Mouse (Mus musculus): ENCODE results near the gene Lpgat1. TPM values are rescaled to one million over a fixed set of nuclear protein-coding genes. Genes with fewer than 3 reads are reported as not detected.

Gene Lpgat1
- polyA plus RNA-seq, 1 experiment from 2014 or later = 34.9 TPM

GRCm38 (mm10) chr1:191814240-191814639 is 96.6 kb downstream of the Lpgat1 start:
- no peak overlapping the region for H3K4me3 ChIP-seq (ENCODE audit: low read depth, low read length)
- no peaks in the 10 kb centered on the region for H3K4me1 ChIP-seq (ENCODE audit: control insufficient read depth, insufficient read depth, low read length)
- no peaks in the 10 kb centered on the region for H3K27me3 ChIP-seq (ENCODE audit: control insufficient read depth, insufficient read depth, low read length)
- ATAC-seq (replicated peaks; ENCODE audit: insufficient number of reproducible peaks, low FRiP score, low TSS enrichment, low read depth) (no peak), DNase-seq (ENCODE audit: low spot score) (no peak)
- H3K9ac ChIP-seq (replicated peaks; ENCODE audit: low read length) = no peak overlapping the region
- no peaks in the 10 kb centered on the region for H3K36me3 ChIP-seq (replicated peaks; ENCODE audit: control insufficient read depth, insufficient read depth, low read depth, low read length)
- H3K4me2 ChIP-seq (ENCODE audit: low read depth, low read length) = no peak overlapping the region
- no peaks in the 10 kb centered on the region for H3K9me3 ChIP-seq (replicated peaks; ENCODE audit: control insufficient read depth, low read length)
- H3K27ac ChIP-seq (replicated peaks; ENCODE audit: low read depth, low read length) = no peak overlapping the region
- WGBS = 78% methylated on average over 4 of the region's 4 CpGs

- H3K9ac ChIP-seq (replicated peaks; ENCODE audit: low read length) = no peak overlapping the region
- H3K4me2 ChIP-seq (ENCODE audit: low read depth, low read length) = no peak overlapping the region
- H3K4me3 ChIP-seq (ENCODE audit: low read depth, low read length) = no peak overlapping the region
- no peaks in the 10 kb centered on the region for H3K9me3 ChIP-seq (replicated peaks; ENCODE audit: control insufficient read depth, low read length)
- WGBS = 18% methylated on average over 5 of the region's 5 CpGs
- no peaks in the 10 kb centered on the region for H3K27me3 ChIP-seq (ENCODE audit: control insufficient read depth, insufficient read depth, low read length)
- DNase-seq (ENCODE audit: low spot score) (no peak), ATAC-seq (replicated peaks; ENCODE audit: insufficient number of reproducible peaks, low FRiP score, low TSS enrichment, low read depth) (no peak)
- H3K4me1 ChIP-seq (ENCODE audit: control insufficient read depth, insufficient read depth, low read length) = no peaks in the 10 kb centered on the region
- no peak overlapping the region for H3K27ac ChIP-seq (replicated peaks; ENCODE audit: low read depth, low read length)
- no peaks in the 10 kb centered on the region for H3K36me3 ChIP-seq (replicated peaks; ENCODE audit: control insufficient read depth, insufficient read depth, low read depth, low read length)
Measured at GRCm38 (mm10) chr1:191814935-191815334, 97.3 kb downstream of the Lpgat1 start.

GRCm38 (mm10) chr1:191816596-191816995 is 99.0 kb downstream of the Lpgat1 start:
- H3K9me3 ChIP-seq (replicated peaks; ENCODE audit: control insufficient read depth, low read length) = no peaks in the 10 kb centered on the region
- no peak for ATAC-seq (replicated peaks; ENCODE audit: insufficient number of reproducible peaks, low FRiP score, low TSS enrichment, low read depth)
- H3K27ac ChIP-seq (replicated peaks; ENCODE audit: low read depth, low read length) = no peak overlapping the region
- no peaks in the 10 kb centered on the region for H3K27me3 ChIP-seq (ENCODE audit: control insufficient read depth, insufficient read depth, low read length)
- H3K4me1 ChIP-seq (ENCODE audit: control insufficient read depth, insufficient read depth, low read length) = no peaks in the 10 kb centered on the region
- no peaks in the 10 kb centered on the region for H3K36me3 ChIP-seq (replicated peaks; ENCODE audit: control insufficient read depth, insufficient read depth, low read depth, low read length)
- H3K4me3 ChIP-seq (ENCODE audit: low read depth, low read length) = no peak overlapping the region
- H3K4me2 ChIP-seq (ENCODE audit: low read depth, low read length) = no peak overlapping the region
- H3K9ac ChIP-seq (replicated peaks; ENCODE audit: low read length) = no peak overlapping the region
- DNase-seq (ENCODE audit: low spot score) = no peak
- WGBS = 75% methylated on average over 3 of the region's 3 CpGs

GRCm38 (mm10) chr1:191817418-191818144 is 99.9 kb downstream of the Lpgat1 start:
- H3K36me3 ChIP-seq (replicated peaks; ENCODE audit: control insufficient read depth, insufficient read depth, low read depth, low read length) = no peaks in the 10 kb centered on the region
- 41% methylated on average over 19 of the region's 19 CpGs for WGBS
- H3K4me3 ChIP-seq (ENCODE audit: low read depth, low read length) = no peak overlapping the region
- no peaks in the 10 kb centered on the region for H3K4me1 ChIP-seq (ENCODE audit: control insufficient read depth, insufficient read depth, low read length)
- no peaks in the 10 kb centered on the region for H3K27me3 ChIP-seq (ENCODE audit: control insufficient read depth, insufficient read depth, low read length)
- H3K4me2 ChIP-seq (ENCODE audit: low read depth, low read length) = no peak overlapping the region
- peak; percentile 57 for ATAC-seq (replicated peaks; ENCODE audit: insufficient number of reproducible peaks, low FRiP score, low TSS enrichment, low read depth)
- DNase-seq (ENCODE audit: low spot score) = peak; percentile 94
- H3K27ac ChIP-seq (replicated peaks; ENCODE audit: low read depth, low read length) = no peak overlapping the region
- H3K9me3 ChIP-seq (replicated peaks; ENCODE audit: control insufficient read depth, low read length) = no peaks in the 10 kb centered on the region
- H3K9ac ChIP-seq (replicated peaks; ENCODE audit: low read length) = no peak overlapping the region

- WGBS = 42% methylated on average over 6 of the region's 6 CpGs
- no peak for DNase-seq (ENCODE audit: low spot score)
- H3K27ac ChIP-seq (replicated peaks; ENCODE audit: low read depth, low read length) = no peak overlapping the region
Measured at GRCm38 (mm10) chr1:191818145-191818631, 100.6 kb downstream of the Lpgat1 start.

GRCm38 (mm10) chr1:191819026-191819425 is 101.4 kb downstream of the Lpgat1 start:
- H3K36me3 ChIP-seq (replicated peaks; ENCODE audit: control insufficient read depth, insufficient read depth, low read depth, low read length) = no peaks in the 10 kb centered on the region
- DNase-seq (ENCODE audit: low spot score) (no peak), ATAC-seq (replicated peaks; ENCODE audit: insufficient number of reproducible peaks, low FRiP score, low TSS enrichment, low read depth) (no peak)
- H3K4me2 ChIP-seq (ENCODE audit: low read depth, low read length) = no peak overlapping the region
- no peaks in the 10 kb centered on the region for H3K9me3 ChIP-seq (replicated peaks; ENCODE audit: control insufficient read depth, low read length)
- no peak overlapping the region for H3K27ac ChIP-seq (replicated peaks; ENCODE audit: low read depth, low read length)
- H3K9ac ChIP-seq (replicated peaks; ENCODE audit: low read length) = no peak overlapping the region
- H3K4me1 ChIP-seq (ENCODE audit: control insufficient read depth, insufficient read depth, low read length) = no peaks in the 10 kb centered on the region
- no peaks in the 10 kb centered on the region for H3K27me3 ChIP-seq (ENCODE audit: control insufficient read depth, insufficient read depth, low read length)
- no peak overlapping the region for H3K4me3 ChIP-seq (ENCODE audit: low read depth, low read length)

More at GRCm38 (mm10) chr1:191818145-191818631, 100.6 kb downstream of the Lpgat1 start:
- Histone ChIP-seq H3K9me3 (replicated peaks; ENCODE audit: control insufficient read depth, low read length) (no peaks in the 10 kb centered on the region), H3K9ac (replicated peaks; ENCODE audit: low read length) (no peak overlapping the region), H3K4me2 (ENCODE audit: low read depth, low read length) (no peak overlapping the region), H3K27me3 (ENCODE audit: control insufficient read depth, insufficient read depth, low read length) (no peaks in the 10 kb centered on the region), H3K4me3 (ENCODE audit: low read depth, low read length) (no peak overlapping the region), H3K36me3 (replicated peaks; ENCODE audit: control insufficient read depth, insufficient read depth, low read depth, low read length) (no peaks in the 10 kb centered on the region), H3K4me1 (ENCODE audit: control insufficient read depth, insufficient read depth, low read length) (no peaks in the 10 kb centered on the region)
- ATAC-seq (replicated peaks; ENCODE audit: insufficient number of reproducible peaks, low FRiP score, low TSS enrichment, low read depth) = peak; percentile 29; the same call in 1 of the 2 replicates

- Histone ChIP-seq H3K9ac (replicated peaks; ENCODE audit: low read length) (no peak overlapping the region), H3K36me3 (replicated peaks; ENCODE audit: control insufficient read depth, insufficient read depth, low read depth, low read length) (no peaks in the 10 kb centered on the region), H3K4me1 (ENCODE audit: control insufficient read depth, insufficient read depth, low read length) (no peaks in the 10 kb centered on the region), H3K9me3 (replicated peaks; ENCODE audit: control insufficient read depth, low read length) (no peaks in the 10 kb centered on the region), H3K27me3 (ENCODE audit: control insufficient read depth, insufficient read depth, low read length) (no peaks in the 10 kb centered on the region), H3K4me3 (ENCODE audit: low read depth, low read length) (peak overlapping the region; percentile 88), H3K27ac (replicated peaks; ENCODE audit: low read depth, low read length) (no peak overlapping the region), H3K4me2 (ENCODE audit: low read depth, low read length) (peak overlapping the region; percentile 51)
- peak; percentile 68 for ATAC-seq (replicated peaks; ENCODE audit: insufficient number of reproducible peaks, low FRiP score, low TSS enrichment, low read depth)
- 3% methylated on average over 15 of the region's 15 CpGs for WGBS
- DNase-seq (ENCODE audit: low spot score) = no peak
Measured at GRCm38 (mm10) chr1:191820951-191821325, 103.3 kb downstream of the Lpgat1 start.

- H3K4me1 ChIP-seq (ENCODE audit: control insufficient read depth, insufficient read depth, low read length) = no peaks in the 10 kb centered on the region
- ATAC-seq (replicated peaks; ENCODE audit: insufficient number of reproducible peaks, low FRiP score, low TSS enrichment, low read depth) (peak; percentile 92), DNase-seq (ENCODE audit: low spot score) (peak; percentile 100)
- no peaks in the 10 kb centered on the region for H3K27me3 ChIP-seq (ENCODE audit: control insufficient read depth, insufficient read depth, low read length)
- whole genome bisulfite sequencing = under 1% methylated on average over 79 of the region's 79 CpGs
- peak within 1 kb of the TSS; percentile 82 for H3K27ac ChIP-seq (replicated peaks; ENCODE audit: low read depth, low read length)
- peak within 1 kb of the TSS; percentile 66 for H3K4me2 ChIP-seq (ENCODE audit: low read depth, low read length)
- peak within 1 kb of the TSS; percentile 82 for H3K9ac ChIP-seq (replicated peaks; ENCODE audit: low read length)
- H3K36me3 ChIP-seq (replicated peaks; ENCODE audit: control insufficient read depth, insufficient read depth, low read depth, low read length) = no peaks in the 10 kb centered on the region
- H3K4me3 ChIP-seq (ENCODE audit: low read depth, low read length) = peak within 1 kb of the TSS; percentile 88
- H3K9me3 ChIP-seq (replicated peaks; ENCODE audit: control insufficient read depth, low read length) = no peaks in the 10 kb centered on the region
Measured at GRCm38 (mm10) chr1:191821326-191822091, 103.9 kb downstream of the Lpgat1 start, which contains the start of gene Nek2. TSS of gene Nek2 (plus strand) at chr1:191821444.
